Mouse (Mus musculus) brain, embryonic 14.5 days (tissue): ENCODE data around the gene Lancl2.

Experiments
- CTCF ChIP-seq: fragments of 200-500 bp; IDR thresholded peaks from 2 replicates; pipeline ENCODE4 v1.5.1; 2012; ENCODE audit warnings: inconsistent platforms, mild to moderate bottlenecking, moderate library complexity, borderline replicate concordance; ENCODE audit not compliant: insufficient read depth, insufficient read length; ENCODE audit errors: extremely low read depth
- POLR2A ChIP-seq: fragments of 200-500 bp; IDR thresholded peaks from 2 replicates; pipeline ENCODE4 v1.6.1; 2012; ENCODE audit warnings: mild to moderate bottlenecking, inconsistent platforms, borderline replicate concordance; ENCODE audit not compliant: poor library complexity, insufficient read depth, insufficient read length, severe bottlenecking; ENCODE audit errors: extremely low read depth

GRCm38 (mm10) chr6:57780359-57780758, 78.0 kb downstream of the Lancl2 start:
- no peak for TF ChIP-seq CTCF
- TF ChIP-seq POLR2A, result no peak
